Mouse (Mus musculus): Measurements from ENCODE around the gene Ltbr.
"Not testable (repeated sequence)": the region's sequence is repeated elsewhere in the genome, so short reads cannot be mapped to it uniquely, and the experiment has no call there.

The Ltbr gene

DNA sequence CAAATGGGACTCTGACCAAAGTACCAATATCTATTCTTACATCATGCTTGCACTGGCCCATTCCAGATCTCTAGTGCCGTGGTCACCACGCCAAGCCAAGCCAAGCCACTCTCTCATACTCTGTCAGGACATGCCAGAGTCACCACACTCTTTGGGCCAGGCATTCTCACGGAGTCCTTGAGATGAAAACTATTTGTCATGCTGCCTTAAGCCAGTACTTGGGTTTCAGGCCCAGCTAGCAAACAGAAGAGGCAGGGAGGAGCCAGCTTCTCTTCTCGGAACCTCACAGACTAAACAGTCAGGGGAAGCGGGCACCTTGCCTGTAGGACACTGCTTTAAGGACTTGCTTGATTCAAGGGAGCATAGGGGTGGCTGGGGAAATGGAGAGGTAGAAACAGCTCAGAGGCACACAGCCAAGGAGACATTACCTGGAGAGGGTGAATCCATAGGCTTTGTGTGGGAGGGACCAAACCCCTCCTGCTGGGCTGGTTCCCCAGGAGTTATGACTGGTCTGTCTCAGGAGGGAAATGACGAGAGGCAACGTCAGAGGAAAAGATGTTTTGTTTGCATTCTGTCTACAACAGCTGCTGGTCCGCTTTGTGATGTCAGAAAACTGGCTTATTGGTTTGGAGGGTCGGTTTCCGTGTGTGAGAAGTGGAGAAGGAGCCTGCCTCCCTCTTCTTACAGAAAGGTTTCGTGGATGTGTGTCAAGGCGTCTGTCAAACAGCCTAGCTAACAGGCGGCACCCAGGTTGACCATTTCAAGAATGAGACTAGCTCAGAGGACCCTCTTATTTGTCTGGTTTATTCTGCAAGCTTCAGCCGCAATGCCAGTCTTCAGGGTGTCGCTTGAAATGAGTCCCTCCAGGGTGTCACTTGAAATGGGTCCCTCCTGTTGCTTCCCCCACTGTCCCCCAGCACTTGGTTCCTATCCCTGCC lies 5.6 kb upstream of the Ltbr start:
- in situ Hi-C loops (cut with MboI; ENCODE audit: low pct_unique_long_range_greater_than_20kb in 1 of 2, low sequenced_read_pairs in 2 of 2, unreplicated experiment in 1 of 2), result no loop called here

DNA sequence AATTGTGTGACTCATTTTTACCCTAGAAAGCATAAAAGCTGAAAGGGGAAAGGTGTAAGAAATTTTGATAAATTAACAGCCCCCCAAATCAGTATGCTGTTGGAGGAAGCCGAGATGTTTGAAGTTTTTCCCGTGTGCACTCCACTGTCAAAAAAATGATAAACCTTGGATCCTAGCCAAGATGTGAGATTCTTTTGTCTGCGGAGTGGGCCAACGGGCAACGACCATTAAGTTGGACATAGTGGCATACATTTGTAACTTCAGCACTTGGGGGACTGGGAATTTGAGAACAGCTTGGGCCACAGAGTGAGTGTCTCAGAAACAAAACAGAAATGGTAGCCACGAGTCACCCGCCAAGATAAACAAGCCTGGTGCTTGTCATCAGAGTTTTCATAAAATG lies 3.4 kb upstream of the Ltbr start:
- in situ Hi-C loops (cut with MboI; ENCODE audit: low pct_unique_long_range_greater_than_20kb in 1 of 2, low sequenced_read_pairs in 2 of 2, unreplicated experiment in 1 of 2), result no loop called here

DNA sequence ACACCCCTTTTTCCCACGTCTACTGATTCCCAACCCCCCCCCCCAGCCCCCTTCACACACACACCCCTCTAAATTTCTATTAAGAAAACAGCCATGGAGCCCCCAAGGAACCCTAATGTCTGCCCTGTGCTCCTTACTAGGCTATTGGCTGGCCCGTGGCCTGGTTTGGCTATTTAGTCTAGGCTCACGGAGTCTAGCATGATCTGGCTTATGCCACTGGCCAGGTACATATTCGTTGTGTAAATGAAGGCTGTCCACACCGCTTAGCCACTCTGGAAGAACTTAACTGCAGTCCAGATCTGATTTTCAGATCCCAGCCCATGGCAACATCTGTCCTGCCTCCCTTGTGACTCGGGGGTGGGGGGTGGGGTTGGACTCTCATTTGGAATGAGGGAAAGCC lies 1.1 kb upstream of the Ltbr start:
- in situ Hi-C loops (cut with MboI; ENCODE audit: low pct_unique_long_range_greater_than_20kb in 1 of 2, low sequenced_read_pairs in 2 of 2, unreplicated experiment in 1 of 2), result no loop called here

DNA sequence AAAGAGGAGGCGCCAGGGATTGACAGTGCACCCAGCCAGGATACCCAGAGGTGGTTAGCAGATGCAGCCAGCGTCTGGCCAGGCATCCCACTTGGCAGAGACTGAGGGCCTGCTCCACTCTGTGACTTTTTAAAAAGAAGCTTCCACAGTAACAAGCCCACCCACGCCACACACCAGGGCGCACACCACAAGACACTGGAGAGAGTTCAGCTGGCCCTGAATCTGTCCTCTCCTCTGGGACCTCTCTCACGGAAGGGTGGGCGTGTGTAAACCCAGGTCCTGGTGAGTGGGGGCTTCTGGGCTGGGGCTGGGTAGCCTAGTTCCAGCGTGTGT lies 512 bp upstream of the Ltbr start:
- in situ Hi-C loops (cut with MboI; ENCODE audit: low pct_unique_long_range_greater_than_20kb in 1 of 2, low sequenced_read_pairs in 2 of 2, unreplicated experiment in 1 of 2), result no loop called here

DNA sequence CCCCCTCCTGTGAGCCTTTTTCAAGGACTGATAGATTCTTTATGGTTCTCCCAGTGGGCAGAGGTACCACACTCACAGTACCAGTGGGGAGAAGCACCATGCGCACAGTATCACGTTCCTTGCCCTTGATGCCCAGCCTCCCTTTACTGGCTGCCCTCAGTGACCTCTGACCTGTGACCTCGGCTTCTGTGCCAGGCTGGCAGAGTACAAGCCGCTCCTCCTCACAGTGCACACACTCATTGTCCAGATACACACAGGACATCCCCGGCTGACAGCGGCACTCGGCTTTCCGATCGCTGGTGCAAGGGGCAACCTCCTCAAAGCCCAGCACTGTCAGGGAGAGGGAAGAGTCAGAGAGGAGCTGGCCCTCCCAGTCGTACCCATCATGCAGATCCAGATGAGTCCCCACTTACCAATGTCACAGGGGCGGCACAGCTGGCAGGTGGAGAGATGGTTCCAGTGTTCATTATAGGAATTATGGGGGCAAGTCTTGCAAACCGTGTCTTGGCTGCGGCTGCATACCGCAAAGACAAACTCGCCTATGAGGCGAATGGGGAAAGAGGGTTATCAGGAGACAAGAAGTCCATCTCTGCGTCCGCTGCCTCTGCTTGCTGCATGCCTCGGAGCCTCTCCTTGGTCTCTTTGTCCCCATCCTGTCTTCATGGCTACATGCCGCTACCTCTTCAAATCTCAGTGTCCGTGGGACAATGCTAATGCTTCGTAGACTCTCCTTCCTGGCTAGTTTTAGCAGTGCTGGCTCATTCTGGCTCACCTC lies 917 bp downstream of the Ltbr start:
- in situ Hi-C loops (cut with MboI; ENCODE audit: low pct_unique_long_range_greater_than_20kb in 1 of 2, low sequenced_read_pairs in 2 of 2, unreplicated experiment in 1 of 2), result no loop called here

DNA sequence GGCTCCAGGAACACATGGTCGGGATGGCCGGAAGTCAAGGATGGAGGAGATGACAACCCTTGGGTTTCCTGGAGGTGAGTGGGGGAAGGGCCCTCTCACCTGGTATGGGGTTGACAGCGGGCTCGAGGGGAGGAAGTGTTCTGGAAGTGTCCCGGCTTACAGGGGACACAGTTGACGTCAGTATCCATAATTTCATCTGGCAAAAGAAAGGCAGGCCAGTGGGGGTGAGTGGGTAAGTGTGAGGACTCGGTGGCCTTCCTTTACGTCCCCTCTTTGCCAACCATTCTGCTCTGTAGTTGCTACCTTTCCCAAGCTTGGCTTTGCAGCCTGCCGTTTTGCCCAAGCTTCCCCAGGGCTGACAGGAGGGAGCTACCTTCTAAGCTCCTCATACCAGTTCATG lies 1.5 kb downstream of the Ltbr start:
- in situ Hi-C loops (cut with MboI; ENCODE audit: low pct_unique_long_range_greater_than_20kb in 1 of 2, low sequenced_read_pairs in 2 of 2, unreplicated experiment in 1 of 2), result no loop called here

DNA sequence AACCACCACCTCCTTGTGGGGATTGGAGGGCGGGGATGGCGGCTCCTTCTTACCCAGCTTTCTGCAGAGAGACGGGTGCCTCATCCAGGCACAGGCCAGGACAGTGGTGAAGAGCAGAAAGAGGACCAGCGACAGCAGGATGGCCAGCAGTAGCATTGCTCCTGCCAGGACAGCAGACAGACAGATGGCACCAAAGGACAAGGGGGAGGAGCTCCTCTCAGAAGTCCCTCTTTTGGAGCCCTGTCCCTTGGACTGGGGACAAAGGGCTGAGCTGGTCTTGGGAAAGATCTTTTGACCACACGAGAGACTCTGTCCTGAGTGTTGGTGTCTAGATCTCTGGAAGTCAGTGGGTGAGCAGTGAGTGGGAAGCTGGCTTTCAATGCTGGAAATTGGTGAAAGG lies 4.3 kb downstream of the Ltbr start:
- in situ Hi-C loops (cut with MboI; ENCODE audit: low pct_unique_long_range_greater_than_20kb in 1 of 2, low sequenced_read_pairs in 2 of 2, unreplicated experiment in 1 of 2), result no loop called here

DNA sequence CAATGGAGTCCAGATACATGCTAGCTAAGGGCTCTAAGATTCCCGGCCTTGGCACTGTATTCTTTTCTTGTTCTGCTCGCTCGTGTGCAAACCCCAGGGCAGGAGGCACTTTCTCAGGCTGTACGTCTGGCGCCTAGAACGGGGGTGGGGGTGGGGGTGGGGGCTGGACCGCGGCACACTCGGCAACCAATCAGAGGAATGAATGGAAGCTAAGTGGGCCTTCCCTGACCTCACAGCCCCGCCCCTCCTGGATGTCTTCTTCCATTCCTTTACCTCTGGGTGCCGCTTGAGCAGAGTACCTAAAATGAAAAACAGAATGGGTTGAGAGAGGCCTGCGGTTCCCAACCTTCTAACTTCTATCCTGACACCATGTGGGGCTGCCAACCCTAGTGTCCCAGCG lies 4.8 kb downstream of the Ltbr start:
- in situ Hi-C loops (cut with MboI; ENCODE audit: low pct_unique_long_range_greater_than_20kb in 1 of 2, low sequenced_read_pairs in 2 of 2, unreplicated experiment in 1 of 2), result no loop called here

DNA sequence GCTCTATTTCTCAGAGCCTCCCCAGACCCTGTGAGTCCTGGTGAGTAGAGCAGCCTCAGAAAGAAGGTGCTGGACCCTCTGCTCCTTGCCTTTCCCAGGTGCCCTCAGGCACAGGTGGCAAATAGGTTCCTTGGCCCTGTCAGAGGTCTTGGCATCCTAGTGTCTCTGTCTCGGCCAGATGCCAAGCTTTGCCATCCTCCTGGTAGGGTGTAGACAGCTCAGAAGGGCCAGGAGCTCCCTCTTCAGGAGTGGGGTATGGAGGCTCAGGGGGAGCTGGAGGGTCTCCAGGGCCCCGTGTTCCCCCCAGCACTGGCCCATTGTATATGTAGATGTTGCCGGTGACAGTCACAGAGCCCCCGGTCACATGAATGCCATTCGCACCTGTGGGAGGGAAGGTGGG lies 6.6 kb downstream of the Ltbr start:
- in situ Hi-C loops (cut with MboI; ENCODE audit: low pct_unique_long_range_greater_than_20kb in 1 of 2, low sequenced_read_pairs in 2 of 2, unreplicated experiment in 1 of 2), result no loop called here

DNA sequence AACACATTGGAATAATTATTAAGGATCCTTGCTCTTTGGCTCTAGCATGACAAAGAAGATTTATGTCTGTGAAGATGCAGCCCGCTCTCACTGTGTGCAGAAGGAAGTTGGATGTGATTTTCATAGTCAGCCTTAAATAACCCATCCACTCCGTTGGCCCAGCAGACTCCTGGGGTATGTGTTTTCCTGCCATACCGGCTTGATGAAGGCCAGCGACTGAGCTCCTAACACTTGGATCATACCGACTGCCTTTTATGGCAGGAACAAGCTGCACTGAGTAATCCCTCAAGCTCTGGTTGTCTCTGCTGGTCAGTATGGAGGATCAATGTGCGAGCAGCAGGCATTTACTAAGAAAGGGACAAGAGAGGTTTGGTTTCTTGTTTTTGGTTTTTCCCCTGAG lies 8.2 kb downstream of the Ltbr start:
- in situ Hi-C loops (cut with MboI; ENCODE audit: low pct_unique_long_range_greater_than_20kb in 1 of 2, low sequenced_read_pairs in 2 of 2, unreplicated experiment in 1 of 2), result no loop called here

DNA sequence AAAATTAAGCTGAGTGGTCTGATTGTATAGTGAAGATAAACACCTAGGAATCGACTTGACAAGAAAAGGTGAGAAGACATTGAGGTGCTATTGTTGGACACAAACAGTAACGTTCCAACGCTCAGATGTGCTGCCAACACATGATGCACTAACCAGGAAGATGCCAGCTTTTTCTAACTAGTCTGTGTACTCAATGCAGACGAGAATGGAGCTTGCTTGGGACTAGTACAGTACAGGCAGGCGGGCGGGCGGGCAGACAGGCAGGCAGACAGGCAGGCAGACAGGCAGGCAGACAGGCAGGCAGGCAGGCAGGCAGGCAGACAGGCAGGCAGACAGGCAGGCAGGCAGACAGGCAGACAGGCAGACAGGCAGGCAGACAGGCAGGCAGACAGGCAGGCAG lies 9.3 kb downstream of the Ltbr start:
- in situ Hi-C loops (cut with MboI; ENCODE audit: low pct_unique_long_range_greater_than_20kb in 1 of 2, low sequenced_read_pairs in 2 of 2, unreplicated experiment in 1 of 2), result not testable (repeated sequence)

DNA sequence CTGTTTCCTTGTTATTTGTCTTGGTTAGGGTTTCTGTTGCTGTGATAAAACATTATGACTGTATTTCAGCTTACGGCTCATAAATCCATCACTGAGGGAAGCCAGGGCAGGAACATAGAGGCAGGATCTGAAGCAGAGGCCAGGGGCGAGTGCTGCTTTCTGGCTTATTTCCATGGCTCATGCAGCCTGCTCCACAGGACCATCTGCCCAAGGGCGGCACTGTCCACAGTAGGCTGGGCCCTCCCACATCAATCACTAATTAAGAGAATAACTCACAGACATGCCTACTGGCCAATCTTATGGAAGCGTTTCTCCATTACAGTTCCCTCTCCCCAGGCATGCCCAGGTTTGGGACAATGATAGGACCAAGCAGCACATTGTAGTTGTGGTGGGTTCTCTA lies 10.4 kb downstream of the Ltbr start:
- in situ Hi-C loops (cut with MboI; ENCODE audit: low pct_unique_long_range_greater_than_20kb in 1 of 2, low sequenced_read_pairs in 2 of 2, unreplicated experiment in 1 of 2), result no loop called here

DNA sequence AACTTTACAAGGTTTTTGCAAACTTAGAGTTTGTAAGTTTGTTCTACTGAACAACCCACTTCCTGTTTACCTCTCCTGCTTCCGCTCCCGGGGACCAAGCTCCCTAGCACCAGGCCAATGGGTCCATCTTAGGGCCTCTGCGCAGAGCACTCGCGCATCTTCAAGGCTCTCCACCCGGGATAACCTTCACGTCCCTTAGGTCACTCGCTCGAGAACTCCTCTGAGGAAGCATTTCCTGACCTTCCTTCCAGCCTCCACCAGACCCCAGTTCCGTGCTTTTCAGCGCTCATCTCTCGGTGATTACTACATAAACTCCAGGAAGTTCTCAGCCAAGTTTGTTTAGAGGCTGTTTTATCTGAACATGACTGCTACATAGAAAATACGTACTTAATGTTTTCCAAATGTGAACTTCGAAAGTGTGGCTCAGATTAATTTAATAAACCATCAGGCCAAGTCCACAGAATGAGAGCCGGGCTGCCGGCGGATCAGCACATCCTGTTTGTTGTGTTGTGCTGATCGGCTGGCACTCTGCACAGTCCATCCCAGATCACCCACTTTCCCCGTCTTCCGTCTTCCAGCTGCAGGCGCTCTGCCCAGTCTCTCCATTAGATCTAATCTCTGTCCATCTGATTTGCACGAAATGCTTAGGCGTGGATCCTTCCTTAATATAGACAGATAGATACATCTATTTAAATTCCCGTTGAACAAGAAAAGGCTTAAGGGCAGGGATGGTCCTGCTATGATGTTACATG lies 11.3 kb downstream of the Ltbr start:
- in situ Hi-C loops (cut with MboI; ENCODE audit: low pct_unique_long_range_greater_than_20kb in 1 of 2, low sequenced_read_pairs in 2 of 2, unreplicated experiment in 1 of 2), result no loop called here

DNA sequence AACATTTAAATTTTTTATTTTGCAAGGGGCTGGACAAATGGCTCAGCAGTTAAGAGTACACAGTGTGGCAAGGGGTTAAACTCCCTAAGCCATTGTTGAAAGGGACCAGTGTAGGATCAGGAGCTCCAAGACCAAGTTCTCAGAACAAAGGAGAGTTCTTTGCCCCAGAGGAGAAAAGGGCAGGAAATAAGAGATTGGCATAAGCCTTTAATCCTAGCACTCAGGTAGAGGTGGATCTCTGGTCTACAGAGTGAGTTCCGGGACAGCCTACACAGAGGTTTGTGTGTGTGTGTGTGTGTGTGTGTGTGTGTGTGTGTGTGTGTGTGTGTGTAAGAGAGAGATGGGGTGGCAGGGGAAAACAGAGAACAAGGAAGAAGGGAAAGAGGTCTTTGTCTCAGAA lies 12.7 kb downstream of the Ltbr start:
- in situ Hi-C loops (cut with MboI; ENCODE audit: low pct_unique_long_range_greater_than_20kb in 1 of 2, low sequenced_read_pairs in 2 of 2, unreplicated experiment in 1 of 2), result no loop called here

DNA sequence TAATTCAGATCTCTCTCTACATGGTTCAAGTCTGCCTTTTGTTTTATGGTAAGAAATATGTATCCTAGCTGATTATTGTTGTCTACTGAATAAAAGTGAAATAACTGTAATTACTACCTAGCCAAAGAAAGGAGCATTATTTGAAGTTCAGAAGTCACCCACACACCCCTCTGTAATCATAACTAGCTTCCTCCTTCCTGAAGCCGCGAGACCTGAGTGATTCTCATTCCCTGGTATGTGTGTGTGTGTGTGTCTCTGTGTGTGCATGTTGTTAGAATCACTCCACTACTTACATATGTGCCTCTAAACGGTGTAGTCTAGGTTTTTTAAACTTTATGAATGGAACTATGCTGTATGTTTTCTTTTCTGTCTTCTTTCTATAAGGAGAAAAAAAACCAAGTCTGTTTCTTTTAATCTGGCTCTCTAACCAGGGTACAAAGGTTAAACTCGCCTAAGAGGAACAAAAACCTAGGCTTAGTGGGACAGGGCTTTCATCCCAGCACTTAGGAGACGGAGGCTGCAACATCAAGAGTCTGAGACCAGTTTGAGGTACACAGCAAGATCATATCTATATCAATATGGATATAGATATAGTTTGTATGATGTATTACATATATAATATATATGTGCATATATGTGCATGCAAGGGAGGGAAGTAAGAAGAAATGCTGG lies 16.4 kb downstream of the Ltbr start:
- in situ Hi-C loops (cut with MboI; ENCODE audit: low pct_unique_long_range_greater_than_20kb in 1 of 2, low sequenced_read_pairs in 2 of 2, unreplicated experiment in 1 of 2), result no loop called here

DNA sequence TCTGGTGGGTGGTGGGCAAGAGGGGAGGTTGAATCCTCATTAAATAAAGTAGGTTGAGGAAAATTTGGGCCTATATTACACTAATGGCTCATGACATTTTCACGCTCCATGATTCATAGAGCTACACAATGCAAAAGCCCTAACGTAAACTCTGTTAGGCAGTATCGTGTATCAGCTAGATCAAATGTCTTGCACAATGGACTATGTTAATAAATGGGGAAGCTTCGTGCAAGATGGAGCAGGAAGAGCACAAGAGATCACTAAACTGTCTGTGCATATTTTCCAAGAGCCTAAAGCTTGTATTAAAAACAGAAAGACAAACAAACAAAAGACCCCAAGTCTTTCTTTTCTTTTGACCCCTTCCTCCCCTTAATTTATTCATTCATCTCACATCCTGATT lies 19.6 kb downstream of the Ltbr start:
- in situ Hi-C loops (cut with MboI; ENCODE audit: low pct_unique_long_range_greater_than_20kb in 1 of 2, low sequenced_read_pairs in 2 of 2, unreplicated experiment in 1 of 2), result loop anchor here in 1 of 2 experiments (5.0 kb wide), 1 partner anchor 78 kb away; no protein-coding TSS in a partner anchor

DNA sequence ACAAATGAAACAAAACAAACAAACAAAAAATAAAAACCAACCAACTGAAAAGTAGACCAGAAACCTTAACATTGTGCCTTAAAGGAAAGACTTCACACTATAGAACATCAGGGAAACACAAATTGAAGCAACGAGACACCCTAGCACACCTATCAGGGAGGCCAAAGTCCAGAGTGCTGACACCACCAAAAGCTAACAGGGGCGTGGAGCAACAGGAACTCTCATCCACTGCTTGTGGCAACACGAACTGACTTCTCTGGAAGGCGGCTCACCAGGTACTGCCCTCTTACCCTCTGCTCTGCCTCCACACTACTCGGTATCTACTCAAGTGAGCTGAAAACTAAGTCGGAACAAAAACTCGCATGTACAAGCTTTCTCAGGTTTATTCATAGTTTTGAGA lies 21.4 kb downstream of the Ltbr start:
- in situ Hi-C loops (cut with MboI; ENCODE audit: low pct_unique_long_range_greater_than_20kb in 1 of 2, low sequenced_read_pairs in 2 of 2, unreplicated experiment in 1 of 2), result loop anchor here in 1 of 2 experiments (5.0 kb wide), 1 partner anchor 80 kb away; no protein-coding TSS in a partner anchor

DNA sequence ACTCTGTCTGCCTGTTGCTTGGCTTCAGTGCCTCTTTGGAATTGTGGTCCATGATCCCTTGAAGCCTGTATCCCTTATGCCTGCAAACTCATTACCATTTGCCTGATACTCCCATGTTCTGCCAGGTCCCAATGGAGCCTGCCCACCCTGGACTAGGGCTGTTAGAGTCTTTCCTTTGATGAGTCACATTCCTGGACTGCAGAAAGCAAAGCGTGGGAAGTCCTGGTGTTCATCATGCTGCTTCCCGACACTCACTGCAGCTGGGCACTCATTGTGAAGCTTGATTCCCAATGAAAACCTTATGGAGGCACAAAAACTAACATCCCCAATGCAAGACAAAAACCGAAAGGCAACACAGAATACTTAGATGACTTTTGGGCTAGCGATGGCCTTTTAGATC lies 22.4 kb downstream of the Ltbr start:
- in situ Hi-C loops (cut with MboI; ENCODE audit: low pct_unique_long_range_greater_than_20kb in 1 of 2, low sequenced_read_pairs in 2 of 2, unreplicated experiment in 1 of 2), result loop anchor here in 1 of 2 experiments (5.0 kb wide), 1 partner anchor 81 kb away; no protein-coding TSS in a partner anchor

DNA sequence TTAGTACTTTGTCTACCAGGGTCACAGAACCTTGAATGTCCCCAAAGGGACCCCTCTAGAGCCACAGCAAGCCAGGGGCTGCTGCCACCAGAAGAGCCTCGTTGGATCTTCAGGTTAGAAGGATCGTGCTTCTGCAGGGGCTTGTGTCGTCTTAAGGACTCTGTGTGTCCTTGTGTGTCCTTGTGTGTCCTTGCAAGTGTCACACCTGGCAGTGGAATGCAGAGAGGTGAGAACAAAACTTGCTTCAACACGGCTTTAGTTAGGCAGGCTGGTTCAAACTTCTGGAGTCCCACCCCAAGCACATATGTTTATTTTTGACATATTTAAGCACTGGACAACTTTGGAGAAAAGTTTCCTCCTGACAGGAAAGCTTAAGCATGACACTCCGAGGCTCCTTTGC lies 25.0 kb downstream of the Ltbr start:
- in situ Hi-C loops (cut with MboI; ENCODE audit: low pct_unique_long_range_greater_than_20kb in 1 of 2, low sequenced_read_pairs in 2 of 2, unreplicated experiment in 1 of 2), result no loop called here

Measured in mouse embryonic stem cell (cell line).